Mouse (Mus musculus): Measurements from ENCODE around the gene Ndfip2.

DNA sequence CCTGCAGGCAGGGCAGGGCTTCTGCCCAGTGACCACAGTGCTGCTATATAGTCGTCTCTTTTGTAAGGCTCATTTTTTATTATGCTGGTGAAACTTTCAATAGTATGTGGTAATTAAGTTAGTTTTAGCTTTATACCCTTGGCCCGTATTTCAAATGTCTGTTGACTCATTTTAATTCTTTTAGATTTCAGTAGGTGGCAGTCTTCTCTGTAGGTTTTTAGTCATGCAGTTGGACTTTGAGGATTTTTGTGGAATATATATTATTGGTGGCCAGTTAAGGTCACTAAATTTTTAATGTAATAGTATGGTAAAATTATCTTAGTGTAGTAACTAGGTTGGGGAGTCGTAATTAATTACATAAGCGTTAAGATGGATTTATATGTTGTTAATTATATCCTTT is 44.3 kb downstream of the Ndfip2 start:
- no peak for TF ChIP-seq POLR2A (IDR thresholded peaks at IDR 0.05; ENCODE audit: insufficient read length, low read depth)
- no peak for TF ChIP-seq TCF12 (IDR thresholded peaks at IDR 0.05; ENCODE audit: insufficient read depth, poor library complexity, severe bottlenecking)
- no peak for TF ChIP-seq REST (IDR thresholded peaks at IDR 0.05; ENCODE audit: insufficient read depth, insufficient read length)
- no peak for TF ChIP-seq MAX (IDR thresholded peaks at IDR 0.05; ENCODE audit: low read depth)
- no peak for TF ChIP-seq MYOG (IDR thresholded peaks at IDR 0.05; ENCODE audit: control insufficient read depth in 1 of 3, insufficient read depth in 1 of 3, insufficient read length in 2 of 3, low read depth in 2 of 3)
- no peak for TF ChIP-seq USF1 (IDR thresholded peaks at IDR 0.05; ENCODE audit: low read depth)
- TF ChIP-seq POLR2AphosphoS2 (IDR thresholded peaks at IDR 0.05; ENCODE audit: insufficient read length, low read depth) = no peak
- TF ChIP-seq MYOD1 (IDR thresholded peaks at IDR 0.05; ENCODE audit: control insufficient read depth in 1 of 3, insufficient read length in 2 of 3, low read depth in 2 of 3) = no peak
- TF ChIP-seq CEBPB (IDR thresholded peaks at IDR 0.05; ENCODE audit: insufficient read depth, poor library complexity, severe bottlenecking) = no peak
- no peak for TF ChIP-seq TCF3 (IDR thresholded peaks at IDR 0.05; ENCODE audit: insufficient read length, low read depth)

Measured in myocyte (in vitro differentiated cells).